Mouse (Mus musculus) embryo, embryonic 11.5 days (tissue): Measurements from ENCODE around the gene Evi5l.

Source experiments
- DNase-seq: peaks from one replicate; pipeline ENCODE4 v3.0.0-alpha.2; 2012; ENCODE audit warnings: low read depth, low spot score

The Evi5l gene

GRCm38 (mm10) chr8:4165852-4166751 lies at the start of gene Evi5l:
TSS of gene Evi5l (plus strand) at chr8:4166567.
- DNase-seq: peak; percentile 98

- no peak for DNase-seq
These were observed 32.6 kb upstream of the Evi5l start, which contains the start of gene Cd209g for GRCm38 (mm10) chr8:4133798-4134197. TSS of gene Cd209g (plus strand) at chr8:4134098.

DNA sequence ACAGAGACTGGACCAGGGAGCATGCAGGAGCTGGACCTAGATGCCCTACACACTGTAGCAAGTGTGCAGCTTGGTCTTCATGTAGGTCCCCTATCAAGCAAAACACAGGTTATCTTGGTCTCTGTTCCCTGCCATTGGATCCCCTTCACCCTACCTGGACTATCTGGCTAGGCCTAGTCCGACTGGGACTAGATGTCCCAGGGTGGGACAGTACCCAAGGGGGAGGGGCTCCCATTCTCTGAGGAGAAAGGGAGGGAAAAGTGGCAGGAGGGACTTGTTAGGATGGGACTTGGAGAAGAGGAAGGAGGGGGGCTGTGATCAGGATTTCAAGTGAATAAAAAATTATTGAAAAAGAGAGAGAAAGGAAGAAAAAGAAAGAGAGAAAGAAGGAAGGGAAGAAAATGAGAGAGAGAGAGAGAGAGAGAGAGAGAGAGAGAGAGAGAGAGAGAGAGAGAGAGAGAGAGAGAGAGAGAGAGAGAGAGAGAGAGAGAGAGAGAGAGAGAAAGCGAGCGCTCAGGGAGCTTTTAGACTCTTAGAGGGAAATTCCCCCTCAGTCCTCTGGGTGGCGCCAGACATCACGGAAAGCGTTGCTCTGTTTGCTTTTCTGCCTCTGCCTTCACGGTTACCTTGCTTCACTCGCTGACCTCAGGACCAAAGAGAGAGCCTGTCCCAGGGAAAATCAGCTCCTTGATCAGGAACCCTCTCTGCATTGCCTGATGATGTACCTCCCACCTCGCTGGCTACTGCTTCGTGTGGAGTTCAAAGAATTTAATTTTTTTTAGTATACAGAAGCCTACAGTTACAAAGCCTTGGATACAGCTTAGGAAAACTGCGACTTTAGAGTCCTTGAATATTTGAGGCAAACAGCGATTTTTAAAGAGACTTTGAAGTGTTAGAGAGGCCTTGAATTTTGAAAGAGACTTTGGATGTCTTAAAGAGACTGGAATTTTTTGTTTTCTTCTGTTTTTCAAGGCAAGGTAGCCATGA lies 26.4 kb upstream of the Evi5l start:
- DNase-seq: peak; percentile 67

DNA sequence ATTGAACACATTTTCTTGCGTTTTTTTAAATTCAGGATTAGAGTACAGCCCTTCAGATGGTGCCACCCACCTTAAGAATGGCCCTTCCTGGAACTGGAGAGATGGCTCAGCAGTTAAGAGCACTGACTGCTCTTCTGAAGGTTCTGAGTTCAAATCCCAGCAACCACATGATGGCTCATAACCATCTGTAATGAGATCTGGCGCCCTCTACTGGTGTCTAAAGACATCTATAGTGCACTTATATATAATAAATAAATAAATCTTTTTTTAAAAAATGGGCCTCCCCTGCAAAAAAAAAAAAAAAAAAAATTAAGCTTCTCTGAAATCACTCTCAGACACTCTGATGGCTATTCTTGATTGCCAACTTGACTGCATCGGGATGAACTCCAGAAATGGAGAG lies 24.6 kb upstream of the Evi5l start:
- no peak for DNase-seq

GRCm38 (mm10) chr8:4147272-4147671 lies 19.1 kb upstream of the Evi5l start:
- no peak for DNase-seq

GRCm38 (mm10) chr8:4154878-4155277 lies 11.5 kb upstream of the Evi5l start:
- no peak for DNase-seq

GRCm38 (mm10) chr8:4162786-4163185 lies 3.6 kb upstream of the Evi5l start:
- no peak for DNase-seq

GRCm38 (mm10) chr8:4165176-4165851 lies 1.1 kb upstream of the Evi5l start:
- no peak for DNase-seq

DNA sequence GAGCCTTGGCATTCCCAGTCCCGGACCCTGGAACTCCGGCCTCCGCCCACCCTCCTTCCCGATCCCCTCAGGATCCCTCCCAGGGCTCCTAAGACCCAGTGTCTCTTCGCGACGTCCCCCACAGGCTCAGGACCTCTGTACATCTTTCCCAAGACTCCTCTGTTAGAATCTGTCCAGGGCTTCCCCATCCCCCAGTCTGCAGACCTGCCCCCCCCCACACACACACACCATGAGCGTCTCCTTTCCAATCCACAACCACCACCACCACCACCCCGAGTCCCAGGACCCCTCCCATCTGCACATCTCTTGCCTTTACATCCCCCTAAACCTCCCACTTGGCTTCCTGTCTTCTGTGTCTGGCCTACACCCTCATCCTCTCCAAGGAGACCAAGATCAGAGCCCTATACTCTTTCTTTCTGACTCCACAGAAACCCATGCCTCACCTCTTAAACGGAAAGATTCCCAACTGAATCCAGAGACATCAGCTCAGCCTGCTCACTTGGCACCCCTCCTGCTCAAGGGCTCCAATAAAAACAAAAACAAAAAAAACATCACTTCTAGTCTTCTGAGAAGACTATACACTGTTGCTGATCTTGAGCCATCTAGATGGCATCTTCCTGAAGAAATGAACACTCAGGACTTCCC lies 636 bp downstream of the Evi5l start:
- no peak for DNase-seq

DNA sequence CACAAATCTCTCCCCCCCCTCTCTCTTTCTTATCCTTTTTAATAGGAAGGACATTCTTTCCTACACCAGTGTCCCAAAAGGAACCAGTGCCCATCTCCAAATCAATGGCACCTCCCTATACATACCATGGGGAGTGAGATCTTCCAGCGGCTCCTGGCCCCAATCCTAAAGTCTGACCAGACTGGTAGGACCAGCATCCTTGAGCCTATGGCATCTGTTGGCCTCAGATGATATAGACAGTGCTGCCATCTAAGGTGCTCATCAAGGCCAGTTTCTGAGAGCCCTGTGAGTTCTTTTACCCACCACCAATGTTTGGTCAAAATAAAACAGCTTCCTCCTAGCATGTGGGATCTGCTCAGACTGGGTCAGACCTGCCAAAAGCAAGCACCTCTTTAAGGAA lies 1.6 kb downstream of the Evi5l start:
- no peak for DNase-seq

- no peak for DNase-seq
These were observed 6.1 kb downstream of the Evi5l start for GRCm38 (mm10) chr8:4172486-4172885.

- DNase-seq: no peak
These were observed 7.7 kb downstream of the Evi5l start for GRCm38 (mm10) chr8:4174018-4174417.

DNA sequence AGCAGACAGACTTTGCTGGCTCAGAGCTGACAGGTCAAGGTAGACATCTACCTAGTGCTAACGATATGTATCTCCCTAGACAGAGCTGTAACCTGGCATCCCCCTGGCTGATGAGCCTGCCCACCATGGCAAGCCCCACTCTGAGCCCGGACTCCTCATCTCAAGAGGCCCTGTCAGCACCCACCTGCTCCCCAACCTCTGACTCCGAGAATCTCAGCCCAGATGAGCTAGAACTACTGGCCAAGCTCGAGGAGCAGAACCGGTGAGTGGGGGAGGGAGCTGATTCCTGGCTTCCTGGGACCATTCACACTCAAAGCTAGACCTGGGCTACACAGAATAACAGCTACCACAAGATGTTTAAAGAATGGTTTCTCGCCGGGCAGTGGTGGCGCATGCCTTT lies 17.0 kb downstream of the Evi5l start:
- no peak for DNase-seq

GRCm38 (mm10) chr8:4186151-4186550 lies 19.8 kb downstream of the Evi5l start:
- no peak for DNase-seq

DNA sequence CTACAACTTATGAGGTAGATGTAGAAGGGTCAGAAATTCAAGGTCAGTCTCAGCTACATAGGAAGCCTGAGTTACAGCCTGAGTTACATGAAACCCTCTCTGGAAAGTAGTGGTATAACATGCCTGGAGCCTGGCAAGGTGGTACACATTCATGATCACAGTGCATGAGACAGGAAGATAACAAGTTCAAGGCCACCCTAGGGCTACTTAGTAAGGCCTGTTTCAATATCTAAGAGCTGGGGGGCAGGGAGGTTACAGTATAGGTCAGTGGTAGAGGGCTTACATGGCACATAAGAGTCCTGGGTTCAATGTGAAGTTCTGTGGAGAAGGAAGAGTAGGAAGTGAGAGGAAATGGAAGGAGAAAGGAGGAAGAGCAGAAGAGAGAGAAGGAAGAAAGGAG lies 22.2 kb downstream of the Evi5l start:
- no peak for DNase-seq

- no peak for DNase-seq
These were observed 22.8 kb downstream of the Evi5l start for GRCm38 (mm10) chr8:4189031-4189722.

DNA sequence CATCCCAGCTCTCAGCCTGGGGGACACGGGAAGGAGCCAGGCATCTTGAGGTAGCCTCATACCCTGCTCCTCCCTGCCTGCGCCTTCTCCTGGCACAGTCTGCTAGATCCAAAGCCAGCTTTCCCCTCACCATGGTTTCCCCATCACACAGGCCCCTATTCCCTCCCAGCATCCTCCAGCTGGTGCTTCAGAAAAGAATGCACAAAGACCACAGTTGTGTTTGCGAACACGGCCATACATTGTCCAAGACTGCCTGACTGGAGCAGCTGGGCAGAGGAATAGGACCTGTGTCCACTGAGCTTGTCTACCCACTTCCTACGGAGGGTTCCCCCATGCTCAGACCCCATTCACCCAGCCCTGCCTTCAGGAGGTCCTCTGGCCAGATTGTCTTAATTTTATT lies 25.9 kb downstream of the Evi5l start:
- no peak for DNase-seq

DNA sequence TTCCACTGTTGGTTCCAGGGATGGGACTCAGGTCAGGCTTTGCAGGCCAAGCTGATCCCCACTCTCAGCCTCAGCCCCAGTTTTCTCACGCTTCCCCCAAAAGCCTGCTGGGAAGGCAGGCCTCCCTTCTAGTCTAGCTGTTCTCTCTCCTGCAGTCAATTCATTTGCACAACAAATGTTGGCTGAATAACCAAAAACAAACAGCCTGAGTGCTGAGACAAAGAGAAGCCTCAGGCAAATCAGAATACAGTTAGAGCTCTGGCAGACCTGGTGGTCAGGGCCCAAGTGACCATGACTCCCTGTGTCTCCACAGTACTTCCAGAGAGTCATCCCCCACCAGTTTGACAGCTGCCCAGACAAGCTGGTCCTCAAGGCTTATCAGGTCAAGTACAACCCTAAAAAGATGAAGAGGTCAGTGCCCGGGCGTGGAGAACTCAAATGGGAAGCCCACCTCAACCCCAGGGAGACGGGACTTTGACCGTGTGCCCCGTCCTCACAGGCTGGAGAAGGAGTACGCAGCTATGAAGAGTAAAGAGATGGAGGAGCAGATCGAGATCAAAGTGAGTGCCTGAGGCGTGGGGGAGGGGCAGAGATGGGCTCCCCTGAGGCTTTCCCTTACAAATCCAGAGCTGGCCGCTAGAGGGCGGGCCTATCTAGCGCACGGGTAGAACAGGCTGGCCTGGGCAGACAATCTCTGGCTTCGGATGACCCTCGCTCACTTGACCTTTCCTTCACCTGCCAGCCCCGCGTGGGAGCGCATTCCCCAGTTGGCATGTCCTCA lies 26.6 kb downstream of the Evi5l start:
- DNase-seq: peak; percentile 57

GRCm38 (mm10) chr8:4193588-4193894 lies 27.2 kb downstream of the Evi5l start:
- no peak for DNase-seq

DNA sequence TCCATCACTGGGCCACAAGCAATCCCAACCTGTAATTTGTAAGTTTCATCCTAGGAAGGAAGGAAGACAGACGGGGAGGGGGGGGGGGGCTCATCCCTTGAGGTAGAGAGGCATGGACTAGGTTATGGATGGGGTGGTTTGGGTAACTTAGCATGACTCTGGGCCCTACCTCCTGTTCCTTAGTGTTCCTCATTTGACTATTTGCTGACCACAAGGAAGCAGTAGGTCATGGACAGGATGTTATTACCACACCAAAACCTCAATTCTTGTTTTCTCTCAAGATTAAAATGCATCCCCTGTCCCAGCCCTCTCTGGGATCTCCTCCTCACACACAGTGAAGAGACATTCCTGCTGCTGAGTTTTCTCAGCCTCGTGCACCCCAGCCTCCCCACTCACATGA lies 35.0 kb downstream of the Evi5l start:
- DNase-seq: no peak
